Mouse (Mus musculus) layer of hippocampus, adult 9-10 months (tissue): ENCODE data around the gene Asb15.

ENCODE experiments used
- DNase-seq: peaks from one replicate; pipeline ENCODE4 v3.0.0; 2022; ENCODE audit warnings: low spot score

Gene Asb15

GRCm38 (mm10) chr6:24608682-24609081 lies 80.7 kb downstream of the Asb15 start:
- no peak for DNase-seq

GRCm38 (mm10) chr6:24609531-24609930 lies 81.6 kb downstream of the Asb15 start:
- no peak for DNase-seq

GRCm38 (mm10) chr6:24610358-24610757 lies 82.4 kb downstream of the Asb15 start:
- no peak for DNase-seq

GRCm38 (mm10) chr6:24612074-24612755 lies 84.3 kb downstream of the Asb15 start:
- no peak for DNase-seq

- no peak for DNase-seq
These were observed 85.4 kb downstream of the Asb15 start for GRCm38 (mm10) chr6:24613346-24613745.

- DNase-seq, result no peak
These were observed 86.0 kb downstream of the Asb15 start for GRCm38 (mm10) chr6:24613918-24614317.

GRCm38 (mm10) chr6:24616746-24617145 lies 88.8 kb downstream of the Asb15 start:
- DNase-seq, result no peak

GRCm38 (mm10) chr6:24619285-24620045 lies 91.5 kb downstream of the Asb15 start:
- DNase-seq, result no peak

GRCm38 (mm10) chr6:24620936-24621335 lies 93.0 kb downstream of the Asb15 start:
- DNase-seq, result no peak

- DNase-seq, result no peak
These were observed 94.2 kb downstream of the Asb15 start for GRCm38 (mm10) chr6:24622098-24622497.
